31 mouse cellular contexts compared by ENCODE assay signal in genomic region chr3:79683529-79683928, GRCm38 (mm10). TPM values are rescaled to one million over a fixed set of nuclear protein-coding genes. Genes with fewer than 3 reads are reported as not detected.
DNase-seq lines count a peak whose midpoint lies in the region; ATAC-seq and TF ChIP-seq lines count a peak whose summit lies in the region.
"Had no signal": no experiment of that assay in that cellular context is flagged by ENCODE, and none has a peak within 500 bp of the region (broad histone marks: within the 10 kb centered on the region; RNA-seq: fewer than 3 reads in every experiment).

No protein-coding gene starts in this region.

- peak overlapping the region; percentile 37; the same call in 1 of the 2 replicates for H3K9ac ChIP-seq in heart, embryonic 13.5 days
- no peak overlapping the region for H3K9ac ChIP-seq in heart, embryonic 16.5 days (ENCODE audit: low read length)
- H3K9ac ChIP-seq in heart, adult 2 months (ENCODE audit: low read depth, low read length): no peak overlapping the region
- H3K9ac ChIP-seq: forebrain, embryonic 13.5 days; hindbrain, embryonic 14.5 days had no signal

- no peak for TF ChIP-seq POLR2A in heart, adult 2 months (IDR thresholded peaks at IDR 0.05; ENCODE audit: insufficient read depth, low read depth, low read length)

- no peak for DNase-seq in heart, embryonic 10.5 days (ENCODE audit: low spot score)
- no peak for DNase-seq in heart, postnatal 10 days
- DNase-seq in heart, adult 9 months (ENCODE audit: low spot score in 2 of 2): no peak
- DNase-seq in heart, adult 2 months: no peak
- DNase-seq: adrenal gland, postnatal 10 days; adrenal gland, postnatal 36 days; B cell, adult 2 months; cerebellum, adult 18-20 months; cerebellum, adult 9-10 months; cerebellum, postnatal 14 days; gastrocnemius, postnatal 10 days; gastrocnemius, postnatal 36 days; kidney, adult 18-20 months; kidney, adult 9 months had no signal

- WGBS in heart, embryonic 10.5 days: 54% methylated on average over 8 of the region's 8 CpGs
- WGBS in heart, embryonic 13.5 days: 50% methylated on average over 8 of the region's 8 CpGs
- 53% methylated on average over 8 of the region's 8 CpGs for whole genome bisulfite sequencing in heart, embryonic 16.5 days
- 59% methylated on average over 8 of the region's 8 CpGs for WGBS in heart, adult 2 months

- no peak overlapping the region for H3K4me3 ChIP-seq in heart, embryonic 10.5 days
- H3K4me3 ChIP-seq in heart, embryonic 13.5 days: no peak overlapping the region
- H3K4me3 ChIP-seq in heart, embryonic 16.5 days (ENCODE audit: low read length): no peak overlapping the region
- H3K4me3 ChIP-seq in heart, adult 2 months: no peak overlapping the region
- H3K4me3 ChIP-seq: forebrain, embryonic 10.5 days; forebrain, embryonic 13.5 days had no signal

- H3K27ac ChIP-seq in heart, embryonic 10.5 days: peak overlapping the region; percentile 76
- peak overlapping the region; percentile 75 for H3K27ac ChIP-seq in heart, embryonic 13.5 days (replicated peaks)
- peak overlapping the region; percentile 68 for H3K27ac ChIP-seq in heart, embryonic 16.5 days (ENCODE audit: low read length)
- no peak overlapping the region for H3K27ac ChIP-seq in heart, adult 2 months
- H3K27ac ChIP-seq: forebrain, embryonic 10.5 days; forebrain, embryonic 13.5 days; hindbrain, embryonic 14.5 days; hindbrain, postnatal 0 days had no signal

- H3K4me2 ChIP-seq in heart, embryonic 13.5 days: peak overlapping the region; percentile 24
- H3K4me2 ChIP-seq in heart, embryonic 16.5 days (ENCODE audit: low read depth, low read length): peak overlapping the region; percentile 3; the same call in 1 of the 2 replicates
- H3K4me2 ChIP-seq: forebrain, embryonic 13.5 days; hindbrain, embryonic 14.5 days had no signal

- H3K36me3 ChIP-seq in heart, embryonic 10.5 days: 0 out of 2 replicates have a peak, but pooled peaks cover 2% of the 10 kb centered on the region
- no peaks in the 10 kb centered on the region for H3K36me3 ChIP-seq in heart, embryonic 13.5 days
- 0 out of 2 replicates have a peak, but pooled peaks cover 3% of the 10 kb centered on the region for H3K36me3 ChIP-seq in heart, embryonic 16.5 days (ENCODE audit: control insufficient read depth, insufficient read depth)
- no peaks in the 10 kb centered on the region for H3K36me3 ChIP-seq in heart, adult 2 months (ENCODE audit: control insufficient read depth, insufficient read depth, low read length)
- H3K36me3 ChIP-seq: forebrain, embryonic 10.5 days; G1E had no signal

- H3K27me3 ChIP-seq in heart, embryonic 10.5 days (ENCODE audit: insufficient read depth, poor library complexity, severe bottlenecking): no peaks in the 10 kb centered on the region
- no peaks in the 10 kb centered on the region for H3K27me3 ChIP-seq in heart, embryonic 13.5 days (replicated peaks)
- no peaks in the 10 kb centered on the region for H3K27me3 ChIP-seq in heart, embryonic 16.5 days (ENCODE audit: control insufficient read depth, insufficient read depth, low read length)
- H3K27me3 ChIP-seq in heart, adult 2 months (ENCODE audit: control insufficient read depth, insufficient read depth, low read length): no peaks in the 10 kb centered on the region
- H3K27me3 ChIP-seq: CH12.LX; forebrain, embryonic 13.5 days had no signal

- no peaks in the 10 kb centered on the region for H3K9me3 ChIP-seq in heart, embryonic 10.5 days
- no peaks in the 10 kb centered on the region for H3K9me3 ChIP-seq in heart, embryonic 13.5 days
- H3K9me3 ChIP-seq in heart, embryonic 16.5 days (replicated peaks; ENCODE audit: control insufficient read depth, low read length): peaks cover 10% of the 10 kb centered on the region; the same call in 1 of the 2 replicates
- H3K9me3 ChIP-seq: forebrain, embryonic 10.5 days; forebrain, embryonic 13.5 days had no signal

- H3K79me2 ChIP-seq in heart, adult 2 months (replicated peaks; ENCODE audit: control insufficient read depth, insufficient read depth, low read length): no peaks in the 10 kb centered on the region

- no peak for TF ChIP-seq EP300 in heart, adult 2 months (IDR thresholded peaks at IDR 0.05; ENCODE audit: insufficient read depth, low read depth, low read length)

- TF ChIP-seq CTCF in heart, adult 2 months (IDR thresholded peaks at IDR 0.05): no peak

- ATAC-seq in heart, embryonic 13.5 days (ENCODE audit: extremely low read depth, insufficient number of reproducible peaks, low FRiP score, low TSS enrichment): no peak
- ATAC-seq in heart, embryonic 16.5 days (replicated peaks; ENCODE audit: extremely low read depth, insufficient read depth, low FRiP score): peak; percentile 84
- ATAC-seq: forebrain, embryonic 13.5 days; forebrain, embryonic 16.5 days; hindbrain, postnatal 0 days; inflammation-experienced regulatory T-cells, adult 6 months; intestine, embryonic 16.5 days; Patski had no signal

- intact Hi-C loops in heart, postnatal 10 days (cut with DNase I): no loop called here
- intact Hi-C loops in heart, adult 2 months (cut with DNase I): no loop called here

- peaks cover 8% of the 10 kb centered on the region for H3K4me1 ChIP-seq in heart, embryonic 10.5 days
- H3K4me1 ChIP-seq in heart, embryonic 13.5 days: peaks cover 20% of the 10 kb centered on the region
- H3K4me1 ChIP-seq in heart, embryonic 16.5 days (ENCODE audit: control insufficient read depth, insufficient read depth, low read length): peaks cover 9% of the 10 kb centered on the region
- H3K4me1 ChIP-seq in heart, adult 2 months (ENCODE audit: control insufficient read depth, insufficient read depth, low read length): peaks cover 1% of the 10 kb centered on the region; the same call in 1 of the 2 replicates
- H3K4me1 ChIP-seq: forebrain, embryonic 13.5 days had no signal

RNA-seq across cellular contexts. Expression of gene Rxfp1, which starts 54.2 kb away (rescaled TPM):
- polyA plus RNA-seq in heart, embryonic 10.5 days (2016; fragmentation: Nextera tagmentation; extraction: Ambion mirVana): 2.8 and 6.0 TPM in 2 replicates
- 1 to 10 TPM; 4.1 to 4.2 TPM for total RNA-seq in heart, postnatal 10 days (2021)
- polyA plus RNA-seq in heart, embryonic 13.5 days (2015; fragmentation: Nextera tagmentation; extraction: Ambion mirVana): 6.4 and 6.6 TPM in 2 replicates
- polyA plus RNA-seq in heart, embryonic 16.5 days (2015; fragmentation: Nextera tagmentation; extraction: Ambion mirVana): 12.4 and 15.1 TPM in 2 replicates
- total RNA-seq in heart, adult 2 months (2021): 1 to 10 TPM; 1.2 to 1.3 TPM
- 2.6 and 5.1 TPM in 2 replicates for polyA plus RNA-seq in heart, adult 2 months (2012; rRNA removed)
- total RNA-seq: adrenal gland, adult 18-20 months; gastrocnemius, adult 18-20 months; gastrocnemius, postnatal 36 days; granulocyte monocyte progenitor cell, adult 5-6 weeks had no signal
- polyA plus RNA-seq: forebrain, embryonic 10.5 days; forebrain, embryonic 13.5 days; G1E; hindbrain, embryonic 11.5 days; kidney, embryonic 16.5 days had no signal

RNA-seq across cellular contexts. Expression of gene Etfdh, which starts 54.2 kb away (rescaled TPM):
- 88.6 and 129 TPM in 2 replicates for polyA plus RNA-seq in heart, embryonic 10.5 days (2016; fragmentation: Nextera tagmentation; extraction: Ambion mirVana)
- total RNA-seq in heart, postnatal 10 days (2021): 100 to 1,000 TPM; 538 to 541 TPM
- polyA plus RNA-seq in heart, embryonic 13.5 days (2015; fragmentation: Nextera tagmentation; extraction: Ambion mirVana): 132 and 144 TPM in 2 replicates
- 227 and 228 TPM in 2 replicates for polyA plus RNA-seq in heart, embryonic 16.5 days (2015; fragmentation: Nextera tagmentation; extraction: Ambion mirVana)
- total RNA-seq in heart, adult 2 months (2021): 100 to 1,000 TPM; 525 to 610 TPM
- polyA plus RNA-seq in heart, adult 2 months (2012; rRNA removed): 433 and 567 TPM in 2 replicates

RNA-seq across cellular contexts. Expression of gene 4930579G24Rik, which starts 54.6 kb away (rescaled TPM):
- 24.0 and 25.1 TPM in 2 replicates for polyA plus RNA-seq in heart, embryonic 10.5 days (2016; fragmentation: Nextera tagmentation; extraction: Ambion mirVana)
- total RNA-seq in heart, postnatal 10 days (2021): 1 to 10 TPM; 5.1 to 6.0 TPM
- polyA plus RNA-seq in heart, embryonic 13.5 days (2015; fragmentation: Nextera tagmentation; extraction: Ambion mirVana): 21.1 and 23.9 TPM in 2 replicates
- 21.6 and 27.6 TPM in 2 replicates for polyA plus RNA-seq in heart, embryonic 16.5 days (2015; fragmentation: Nextera tagmentation; extraction: Ambion mirVana)
- 1 to 10 TPM in 1 of 2 experiments, under 1 TPM in 1; 0.99 to 1.7 TPM for total RNA-seq in heart, adult 2 months (2021)
- 1.2 and 1.8 TPM in 2 replicates for polyA plus RNA-seq in heart, adult 2 months (2012; rRNA removed)
